Mouse (Mus musculus) cerebellum, postnatal 25 days (tissue): ENCODE results near the gene Arl15.

Experiments
- DNase-seq, 2 experiments: peaks; one replicate each; pipeline ENCODE4 v3.0.0; 2021; ENCODE audit warnings: mixed read lengths in 2 of 2

The Arl15 gene

DNA sequence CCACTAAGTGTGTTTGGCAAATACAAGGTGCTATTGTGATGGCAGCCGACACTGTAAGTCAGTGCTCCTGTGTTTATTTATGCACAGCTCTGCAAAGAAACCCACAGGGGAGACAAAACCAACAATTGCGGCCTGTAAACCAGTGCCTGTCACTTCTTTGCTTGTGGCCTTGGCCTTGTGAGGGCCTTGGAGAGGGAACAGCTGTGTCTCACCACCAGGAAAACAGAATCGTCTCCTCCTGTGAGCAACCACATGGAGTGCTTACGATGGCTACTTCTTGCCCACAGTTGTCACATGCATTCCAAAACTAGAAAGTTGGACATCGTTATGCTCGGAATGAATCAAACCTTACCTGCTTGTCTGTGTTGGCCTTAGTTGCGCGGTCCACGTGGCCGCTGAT is 52.1 kb downstream of the Arl15 start:
- no peak for DNase-seq

DNA sequence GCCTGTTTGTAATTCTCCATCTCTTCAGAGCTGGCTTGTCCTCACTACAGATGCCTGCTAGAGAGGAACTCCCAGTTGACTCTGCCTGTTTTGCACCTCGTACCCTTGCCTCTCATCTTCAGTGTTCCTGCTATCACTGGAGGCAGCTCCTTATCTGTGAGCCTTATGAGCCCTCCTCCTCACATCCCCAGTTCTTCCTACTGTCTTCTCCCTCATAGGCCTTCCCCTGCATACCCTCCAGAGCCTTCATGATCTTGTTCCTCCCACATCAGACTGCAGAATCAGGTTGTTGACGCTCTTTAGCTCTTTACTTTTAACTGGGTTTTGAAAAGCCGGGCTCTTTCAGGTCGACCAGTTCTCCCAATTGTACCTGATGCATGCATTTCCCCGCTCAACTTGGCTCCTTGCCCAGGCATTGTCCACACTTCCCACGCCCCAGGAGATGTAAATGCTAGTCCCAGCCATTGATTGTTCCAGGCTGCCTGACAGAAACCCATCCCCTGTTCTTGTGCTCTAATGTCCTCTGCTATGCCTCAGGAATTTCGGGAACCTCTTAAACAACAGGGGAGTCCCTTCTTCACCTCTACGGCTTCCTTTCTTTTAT is 56.2 kb downstream of the Arl15 start:
- DNase-seq, result peak in 1 of 2 experiments; percentile 55

DNA sequence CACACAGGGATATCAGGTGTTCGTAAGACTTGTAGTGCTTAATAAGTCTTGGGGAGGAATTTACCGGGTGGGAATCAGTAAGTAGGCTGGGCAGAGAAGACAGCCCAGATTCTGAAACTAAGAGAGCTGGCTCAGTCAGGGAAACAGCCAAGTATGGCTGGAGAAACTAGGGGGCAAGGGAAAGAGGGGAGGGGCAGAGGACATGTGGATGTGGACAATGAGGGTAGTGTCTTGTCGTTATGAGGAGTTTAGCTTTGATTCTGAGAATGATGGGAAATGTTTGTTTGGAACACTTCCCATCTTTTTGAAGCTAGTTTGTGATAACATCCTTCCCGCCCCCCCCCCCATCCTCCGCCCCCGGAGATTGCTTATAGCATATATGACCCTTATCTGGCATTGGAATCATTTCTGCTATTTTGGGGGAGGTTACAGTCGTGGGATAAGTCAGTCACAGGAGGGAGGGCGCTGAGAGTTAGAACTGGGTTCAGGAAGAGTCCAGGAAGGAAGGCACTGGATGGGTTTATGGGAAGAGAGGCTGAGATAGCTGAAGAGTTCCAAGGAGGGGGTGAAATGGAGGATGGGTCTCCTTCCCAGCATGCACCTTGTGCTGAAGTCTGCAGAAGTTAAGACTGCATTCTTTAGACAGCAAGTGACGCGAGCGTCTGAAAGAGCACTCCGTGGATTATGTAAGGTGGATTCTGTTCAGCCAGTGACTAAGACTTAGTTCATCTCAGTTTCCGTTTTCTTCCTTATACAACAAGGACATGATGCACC is 57.5 kb downstream of the Arl15 start:
- DNase-seq, result no peak

DNA sequence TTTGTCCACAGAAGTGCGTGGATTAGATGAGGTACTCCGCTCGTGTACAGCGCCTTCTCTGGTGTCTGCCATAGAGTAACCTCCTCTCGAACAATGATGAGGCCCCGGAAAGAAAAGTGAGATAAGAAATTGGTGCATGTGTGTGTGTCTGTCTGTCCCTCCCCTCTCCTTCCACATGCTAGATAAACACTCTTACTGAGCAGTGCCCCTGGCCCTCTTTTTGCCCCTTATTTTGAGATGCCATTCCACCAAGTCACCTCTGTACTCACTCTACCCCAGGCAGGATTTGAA is 58.0 kb downstream of the Arl15 start:
- DNase-seq, result no peak

DNA sequence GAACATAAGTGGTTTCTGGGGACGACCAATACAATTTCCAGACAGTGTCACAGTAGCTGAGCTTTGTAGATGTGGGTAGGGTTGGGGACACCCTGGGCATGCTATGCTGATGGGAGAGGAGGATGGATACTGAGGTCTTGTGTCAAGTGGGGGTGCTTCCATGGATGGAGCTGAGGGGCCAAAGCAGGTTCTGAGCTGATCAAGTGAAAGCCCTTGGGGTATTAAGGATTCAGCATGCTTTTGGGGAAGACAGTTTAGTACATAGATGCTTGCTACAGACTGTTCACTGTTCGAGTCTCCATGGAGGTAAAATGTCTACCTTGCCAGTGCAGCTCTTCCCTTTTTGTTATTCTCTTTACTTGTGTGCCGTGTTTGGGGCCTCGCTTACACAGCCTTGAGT is 59.8 kb downstream of the Arl15 start:
- no peak for DNase-seq

DNA sequence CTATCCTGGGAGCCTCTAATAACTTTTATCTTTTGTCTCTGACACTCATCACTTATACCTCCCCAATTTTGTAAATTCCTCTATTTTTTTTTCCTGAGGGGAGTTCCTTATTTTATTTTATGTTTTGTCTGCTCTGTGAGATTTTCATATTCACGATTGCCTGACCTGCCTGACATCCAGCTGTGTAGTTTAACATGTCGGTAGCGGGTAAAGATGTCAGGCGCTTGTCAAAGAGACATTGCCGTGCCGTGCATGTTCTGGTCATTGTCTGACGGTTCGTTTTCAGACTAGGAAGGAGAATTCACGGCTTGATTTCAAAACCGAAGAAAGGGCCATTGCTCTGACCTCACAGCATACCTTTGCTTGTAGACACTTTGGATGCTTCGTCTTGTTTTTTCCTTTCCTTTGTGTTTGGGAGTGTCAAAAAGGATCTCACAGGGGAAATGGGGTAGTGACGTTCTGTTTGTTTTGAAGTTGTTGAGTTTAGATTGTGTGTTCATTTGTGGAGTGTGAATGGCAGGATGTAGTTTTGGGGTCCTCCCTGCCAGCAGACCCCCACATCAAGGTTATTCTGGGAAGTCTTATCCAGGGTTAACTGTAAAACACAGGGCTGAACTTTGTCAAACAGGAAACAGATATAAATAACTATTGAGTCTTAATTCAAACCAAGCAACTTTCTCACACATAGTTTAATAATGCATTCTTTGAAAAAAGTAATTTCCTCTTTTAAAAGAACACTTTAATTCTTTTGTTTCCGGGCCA is 60.4 kb downstream of the Arl15 start:
- no peak for DNase-seq

DNA sequence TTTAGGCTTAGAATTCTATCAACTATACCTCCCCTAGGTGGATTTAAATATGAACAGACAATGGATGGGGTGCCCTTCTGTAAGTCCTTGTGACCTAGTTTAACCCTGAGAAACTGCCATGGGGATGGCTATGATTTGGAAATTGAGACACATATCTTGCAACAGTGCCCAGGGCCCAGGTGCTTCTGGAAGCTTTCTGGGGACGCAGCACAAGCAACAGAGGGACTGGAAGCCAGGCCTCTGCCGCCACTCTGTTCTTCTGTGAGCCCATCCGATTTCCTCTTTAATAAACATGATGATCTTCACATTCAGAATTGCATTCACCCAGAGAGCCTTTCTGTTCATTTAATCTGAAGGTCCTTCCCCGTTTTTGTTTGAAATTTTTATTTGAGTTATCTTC is 62.6 kb downstream of the Arl15 start:
- no peak for DNase-seq

DNA sequence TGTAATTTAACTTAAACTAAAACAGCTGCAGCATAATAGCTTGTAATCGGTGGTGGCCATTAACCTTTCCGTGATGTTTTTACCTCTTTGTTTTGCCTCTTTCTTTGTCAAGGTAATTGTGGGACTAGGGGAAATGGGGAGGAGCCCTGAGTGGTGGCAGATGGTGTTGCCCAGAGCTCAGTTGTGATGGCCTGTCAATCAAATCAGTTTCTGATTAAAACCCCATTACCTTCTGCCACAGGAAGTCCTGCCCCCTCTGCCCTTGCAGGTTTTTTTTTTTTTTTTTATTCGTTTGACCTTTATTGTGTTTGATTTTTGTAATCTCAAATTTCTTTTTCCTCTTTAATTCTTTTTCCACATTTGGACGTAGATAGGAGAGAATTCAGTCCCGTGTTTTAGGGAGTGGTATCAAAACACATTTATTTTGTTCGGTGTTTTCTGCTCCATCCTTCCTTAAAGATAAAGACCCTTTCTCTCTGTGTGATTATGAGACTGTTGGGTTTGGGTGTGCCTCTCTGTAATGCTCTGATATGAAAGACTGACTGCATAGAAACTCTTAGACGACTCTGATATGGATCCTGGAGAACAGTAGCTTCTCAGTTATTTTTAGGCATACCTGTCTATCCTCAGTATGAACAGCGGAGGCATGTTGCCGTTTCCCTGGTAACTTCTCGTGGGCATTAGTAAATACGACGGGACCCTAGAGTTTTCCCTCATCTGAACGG is 64.5 kb downstream of the Arl15 start:
- no peak for DNase-seq

DNA sequence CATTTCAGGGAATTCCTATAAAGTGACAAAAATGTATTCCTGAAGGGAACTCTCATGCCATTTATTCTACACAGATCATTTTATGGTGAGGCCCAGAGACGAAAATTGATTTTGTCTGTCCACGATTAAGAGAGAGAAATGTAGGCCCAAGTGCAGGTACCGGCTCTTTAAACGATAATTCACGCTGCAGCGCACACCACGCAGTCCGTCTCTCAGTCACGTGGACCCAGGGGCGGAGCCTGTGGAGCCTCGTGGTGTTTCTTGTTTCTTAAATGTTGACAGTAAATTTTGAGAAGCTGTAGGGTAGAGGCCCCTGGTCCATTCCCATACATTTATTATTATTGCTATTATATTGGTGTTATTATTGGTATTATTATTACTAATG is 65.1 kb downstream of the Arl15 start:
- DNase-seq, result no peak

DNA sequence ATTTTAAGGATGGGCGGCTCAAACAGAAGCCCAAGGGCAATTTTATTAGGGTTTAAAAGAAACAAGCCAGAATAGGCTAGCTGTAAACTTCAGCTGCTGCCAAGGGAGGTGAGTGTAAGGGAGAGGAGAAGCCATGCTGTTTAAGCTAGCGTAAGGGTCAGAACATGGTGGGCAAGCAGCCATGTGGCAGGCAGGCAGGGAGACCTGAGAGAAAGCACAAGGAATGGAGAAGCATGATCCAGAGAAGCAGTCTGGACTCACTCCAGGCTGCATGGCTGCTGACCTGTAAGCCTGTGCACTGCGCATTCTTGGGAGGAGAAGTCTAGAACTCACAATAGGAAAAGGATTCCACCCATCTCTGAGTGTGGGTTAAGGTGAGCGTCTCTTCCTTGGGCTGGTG is 66.5 kb downstream of the Arl15 start:
- DNase-seq, result peak; percentile 33 to 62

DNA sequence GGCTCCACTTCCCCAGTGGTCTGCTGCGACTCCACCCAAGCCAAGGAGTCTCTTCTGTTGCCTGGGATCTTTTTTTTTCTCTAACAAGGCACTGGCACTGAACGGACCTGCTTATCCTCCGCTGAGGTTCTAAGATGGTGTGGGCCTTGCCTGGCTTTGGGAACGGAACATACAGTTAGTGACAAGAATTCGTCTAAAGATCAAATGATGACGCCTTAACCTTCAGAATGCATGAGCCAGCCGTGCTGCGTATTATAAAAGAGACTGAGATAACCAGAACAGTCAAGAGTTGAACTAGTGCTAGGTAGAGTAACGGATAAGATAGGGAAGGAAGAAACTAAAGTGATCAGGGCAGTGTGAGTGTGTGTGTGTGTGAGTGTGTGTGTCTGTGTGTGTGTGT is 66.9 kb downstream of the Arl15 start:
- DNase-seq, result no peak

DNA sequence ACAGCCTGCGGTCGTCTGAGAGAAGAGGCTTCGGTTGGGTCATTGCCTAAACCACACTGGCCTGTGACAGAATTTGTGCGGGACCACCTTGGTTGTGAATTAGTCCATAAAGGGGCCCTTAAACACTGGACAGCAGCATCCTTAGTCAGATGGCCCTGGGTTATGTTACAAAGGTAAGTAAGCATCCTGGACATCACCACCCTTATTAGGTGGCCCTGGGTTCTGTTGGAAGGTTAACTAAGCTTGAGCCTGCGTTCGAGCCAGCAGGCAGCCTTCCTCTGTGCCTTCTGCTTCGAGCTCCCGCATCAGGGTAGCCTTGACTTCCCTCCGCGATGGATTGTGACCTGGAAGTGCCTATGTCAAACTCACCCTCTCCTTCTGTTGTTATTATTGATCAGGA is 68.6 kb downstream of the Arl15 start:
- DNase-seq, result no peak

DNA sequence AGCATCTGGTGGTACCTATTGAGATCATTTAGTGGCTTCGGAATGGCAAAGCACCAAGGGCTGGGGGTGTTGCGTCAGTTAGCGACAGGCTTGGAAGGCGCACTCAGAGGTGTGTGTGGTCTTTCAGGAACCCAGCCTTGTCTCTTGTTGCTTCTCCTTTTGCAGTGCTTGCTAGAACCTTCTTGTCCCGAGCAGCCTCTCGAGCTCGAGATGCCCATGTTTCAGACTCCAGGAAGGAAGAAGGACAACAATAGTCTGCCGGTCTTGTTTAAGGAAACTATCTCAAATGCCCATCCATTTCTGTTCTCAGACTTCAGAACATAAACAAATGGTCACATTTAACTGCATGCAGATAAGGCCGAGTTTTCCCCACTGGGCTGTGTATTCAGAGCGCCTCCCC is 69.4 kb downstream of the Arl15 start:
- no peak for DNase-seq

DNA sequence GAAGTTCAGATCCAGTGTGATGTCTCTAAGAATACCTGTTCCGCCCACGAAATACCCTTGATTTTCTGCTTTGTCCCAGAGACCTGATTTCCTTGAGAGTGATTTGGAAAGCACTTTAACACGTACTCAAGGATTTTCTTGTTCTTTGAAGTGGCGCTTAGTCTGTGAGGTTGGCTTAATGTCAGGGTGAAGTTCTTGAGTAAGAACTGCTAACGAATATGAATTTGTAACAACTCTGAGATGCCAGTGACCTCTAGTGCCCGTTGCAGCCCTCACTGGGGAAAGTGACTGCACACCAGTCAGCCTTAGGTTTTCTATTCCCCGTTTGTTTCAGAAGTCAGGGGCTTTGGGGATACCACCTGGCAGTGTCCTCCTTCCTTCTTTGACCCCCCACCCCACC is 70.0 kb downstream of the Arl15 start:
- no peak for DNase-seq

DNA sequence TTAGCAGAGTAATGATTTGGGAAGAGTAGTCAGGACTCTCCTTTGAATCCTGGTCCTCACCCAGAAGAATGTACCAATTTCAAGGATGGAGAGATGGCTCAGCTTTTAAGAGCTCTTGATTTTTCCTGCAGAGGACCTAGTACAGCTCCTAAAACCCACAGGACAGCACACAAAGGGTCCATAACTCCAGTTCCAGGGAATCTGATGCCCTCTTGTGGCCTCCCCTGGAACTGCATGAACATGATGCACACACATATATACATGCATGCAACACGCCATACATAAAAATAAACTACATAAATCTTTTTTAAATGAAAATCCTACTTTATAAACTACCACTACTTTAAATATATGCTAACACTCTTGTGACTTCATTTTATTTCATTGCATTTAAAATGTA is 70.6 kb downstream of the Arl15 start:
- DNase-seq, result peak; percentile 54 to 74

DNA sequence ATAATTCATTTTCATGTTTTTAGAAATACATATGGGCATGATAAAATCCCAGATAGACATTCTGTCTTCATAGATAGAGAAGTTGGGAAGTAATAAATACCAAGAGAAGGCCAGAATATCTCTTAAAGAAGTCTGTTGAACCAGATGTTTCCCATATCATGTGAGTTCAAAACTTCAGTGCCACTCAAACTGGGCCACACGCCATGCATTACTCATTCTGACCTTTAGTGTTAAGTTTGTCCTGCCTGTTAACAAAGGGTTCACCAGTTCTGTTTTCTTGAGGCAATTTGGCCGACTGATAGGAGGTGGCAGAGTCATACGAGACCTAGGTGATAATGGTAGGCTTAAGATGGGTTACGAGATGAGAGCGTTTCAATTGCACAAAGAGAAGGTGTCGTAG is 71.1 kb downstream of the Arl15 start:
- DNase-seq, result no peak

DNA sequence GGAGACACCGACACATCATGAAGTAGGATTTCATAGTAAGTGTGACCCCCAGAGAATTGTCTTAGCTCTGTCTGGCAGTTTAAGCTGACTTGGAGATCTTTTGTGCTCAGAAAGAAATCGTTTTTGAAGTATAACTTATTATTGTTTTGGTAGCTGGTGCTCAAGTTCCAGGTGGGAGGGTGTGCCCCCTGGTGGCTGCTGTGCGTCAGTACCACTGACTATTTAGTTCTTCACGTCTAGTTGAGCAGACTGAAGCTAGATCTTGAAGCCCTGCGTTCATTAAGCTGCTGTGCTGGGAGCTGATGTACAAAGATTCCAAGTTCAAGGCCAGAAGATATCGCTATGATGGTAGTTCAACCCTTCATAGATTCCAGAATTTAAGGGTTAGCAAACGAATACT is 71.5 kb downstream of the Arl15 start:
- DNase-seq, result peak; percentile 50 to 70

DNA sequence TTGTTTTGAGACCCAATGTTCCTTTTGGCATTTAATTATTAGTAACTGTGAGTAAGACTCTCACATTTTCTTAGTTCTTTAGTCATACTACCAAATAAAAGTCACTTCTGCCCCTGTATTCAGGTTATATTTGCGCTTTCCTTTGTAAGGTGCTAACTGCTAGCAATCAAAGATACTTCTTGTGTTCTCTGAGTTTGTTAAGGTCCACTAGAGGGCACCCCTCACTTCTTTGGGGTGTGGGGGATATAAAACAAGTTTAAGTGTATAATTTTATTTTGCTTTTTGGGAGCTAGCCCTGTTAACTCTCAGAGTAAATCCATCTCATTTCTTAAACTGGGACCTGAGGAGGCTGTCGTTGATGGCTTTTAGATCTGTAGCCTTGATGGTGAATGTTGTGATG is 73.4 kb downstream of the Arl15 start:
- no peak for DNase-seq

DNA sequence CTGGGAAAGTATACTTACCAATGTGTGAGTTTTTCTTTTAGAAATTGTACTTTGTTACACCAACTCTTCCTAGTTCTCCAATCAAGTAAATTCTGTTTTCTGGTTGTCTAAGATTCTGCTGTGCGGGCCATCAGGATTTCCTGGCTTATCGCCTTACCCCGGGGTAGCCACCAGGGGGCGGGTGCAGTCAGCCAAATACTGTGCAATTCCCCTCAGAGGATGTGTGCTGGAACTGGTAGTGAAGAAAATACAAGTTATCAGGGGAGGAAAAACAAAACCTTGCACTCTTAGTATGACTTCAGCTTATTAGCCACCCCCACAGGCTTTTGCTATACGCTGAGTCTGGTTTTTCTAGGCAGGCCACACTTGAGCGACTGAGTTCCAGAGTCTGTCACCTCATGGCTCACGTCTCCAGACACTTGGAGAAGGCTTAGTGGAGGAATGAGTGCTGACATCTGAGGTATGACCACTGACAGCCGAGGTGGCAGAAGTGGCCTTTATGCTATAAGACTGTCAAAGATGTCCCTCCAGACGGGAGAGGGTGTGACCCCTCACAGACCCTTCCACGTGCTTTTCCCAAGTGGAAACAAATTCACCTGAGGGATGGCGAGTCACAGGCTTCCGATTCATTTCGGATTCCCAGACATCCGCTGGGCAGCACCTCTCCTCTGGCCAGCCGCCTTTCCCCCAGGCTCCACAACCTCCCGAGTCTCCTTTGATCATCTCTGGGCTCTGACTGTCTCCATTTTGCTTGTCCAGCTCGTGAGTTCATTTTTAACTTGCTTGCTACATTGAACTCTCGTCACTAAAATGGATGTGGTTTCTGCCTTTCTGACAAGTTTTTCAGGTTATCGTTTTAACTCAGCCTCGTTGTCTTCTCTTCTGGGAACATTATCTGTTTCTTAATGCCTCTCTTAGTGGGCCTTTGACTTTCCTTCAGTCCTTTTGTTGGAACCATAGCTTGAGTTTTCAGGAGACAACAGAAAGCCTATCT is 75.2 kb downstream of the Arl15 start:
- peak; percentile 74 to 82 for DNase-seq

DNA sequence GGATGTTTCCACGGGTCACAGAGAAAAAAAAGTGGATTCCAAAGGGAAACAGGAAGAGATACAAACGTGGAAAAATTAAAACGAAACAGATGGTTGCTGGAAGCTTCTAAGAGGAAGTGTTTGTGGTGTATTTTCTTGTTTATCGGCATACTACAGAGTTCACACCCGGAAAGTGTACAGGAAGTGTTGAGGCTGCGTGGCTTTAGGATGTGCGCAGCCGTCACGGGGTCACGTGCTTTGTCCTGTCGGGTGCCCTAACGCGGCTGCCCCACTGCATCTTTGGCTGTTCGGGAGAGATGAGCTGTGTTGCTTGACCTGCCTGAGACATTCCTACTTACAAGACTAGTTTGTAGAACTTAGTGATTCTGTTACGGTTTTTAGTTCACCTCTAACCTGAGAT is 76.1 kb downstream of the Arl15 start:
- no peak for DNase-seq

DNA sequence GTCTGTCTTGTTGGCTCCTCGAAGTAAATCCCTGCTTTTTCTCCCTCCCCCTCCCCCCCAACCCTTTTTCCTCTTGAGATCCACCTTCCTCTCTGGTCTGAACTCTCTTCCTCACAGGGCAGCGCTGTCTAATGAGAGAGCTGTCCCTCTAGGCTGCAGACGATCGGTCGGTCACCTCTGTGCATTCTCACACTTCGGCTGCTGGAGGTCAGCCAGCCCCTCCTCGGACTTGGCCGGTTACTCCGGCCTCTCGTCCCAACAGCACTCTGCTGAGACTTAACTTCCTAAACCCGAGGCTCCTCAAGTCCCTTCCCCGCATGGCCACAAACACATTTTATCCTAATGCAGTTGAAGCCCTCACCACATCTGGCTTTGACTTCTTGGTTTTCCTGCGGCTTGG is 77.5 kb downstream of the Arl15 start:
- peak in 1 of 2 experiments; percentile 67 for DNase-seq

DNA sequence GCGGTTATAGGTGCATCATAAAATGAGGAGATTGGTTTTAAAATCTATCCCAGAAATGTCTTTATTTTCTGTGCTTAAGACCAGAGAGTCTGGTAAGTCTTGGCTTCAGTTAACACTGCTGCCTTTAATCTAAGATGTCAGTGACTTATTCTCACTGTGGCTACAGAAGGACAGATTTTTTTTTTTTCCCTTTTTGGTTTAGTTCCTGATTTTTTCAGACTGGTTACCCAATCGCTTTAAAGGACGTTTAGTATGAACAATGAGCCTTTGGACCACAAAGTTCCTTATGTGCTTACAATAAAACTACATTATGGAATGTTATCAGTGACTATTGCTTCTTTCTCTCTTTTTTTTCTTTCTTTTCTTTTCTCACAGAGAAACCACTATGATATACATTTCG is 81.4 kb downstream of the Arl15 start:
- DNase-seq, result no peak
